Mouse (Mus musculus): ENCODE results near the gene Pink1.

GRCm38 (mm10) chr4:138355496-138355895 is 29.4 kb upstream of the Pink1 start:
- TF ChIP-seq CTCF (IDR thresholded peaks at IDR 0.05; ENCODE audit: low read depth): no peak
- TF ChIP-seq EP300 (IDR thresholded peaks at IDR 0.05; ENCODE audit: low read depth): no peak

All from liver, embryonic 14.5 days (tissue).